Mouse (Mus musculus): ENCODE results near the gene Actc1. TPM values are rescaled to one million over a fixed set of nuclear protein-coding genes. Genes with fewer than 3 reads are reported as not detected.

Actc1 gene
- polyA plus RNA-seq, 1 experiment from 2014 or later: 6.4 TPM

DNA sequence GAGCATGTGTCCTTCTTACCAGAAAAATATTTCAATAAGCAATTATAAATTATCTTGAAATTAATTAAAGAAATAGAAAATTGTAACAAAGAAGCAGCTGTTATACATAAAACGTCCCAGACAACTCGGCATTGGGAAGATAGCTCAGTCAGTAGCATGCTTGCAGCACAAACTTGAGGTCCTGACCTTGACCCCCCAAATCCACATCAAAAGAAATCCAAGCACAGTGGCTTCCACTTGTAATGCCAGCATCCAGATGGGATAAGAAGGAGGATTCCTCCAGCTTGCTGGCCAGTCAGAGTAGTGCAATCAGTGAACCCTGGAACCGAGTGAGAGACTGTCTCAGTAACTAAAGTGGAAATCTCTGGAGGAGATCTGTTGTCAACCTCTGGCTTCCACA, 12.9 kb upstream of the Actc1 start:
- ATAC-seq (ENCODE audit: low FRiP score): no peak
- Histone ChIP-seq H3K4me1 (no peaks in the 10 kb centered on the region), H3K4me2 (no peak overlapping the region), H3K4me3 (replicated peaks) (no peak overlapping the region), H3K9me3 (no peaks in the 10 kb centered on the region), H3K27ac (no peak overlapping the region), H3K9ac (no peak overlapping the region), H3K27me3 (no peaks in the 10 kb centered on the region), H3K36me3 (replicated peaks) (no peaks in the 10 kb centered on the region)
- 79% methylated on average over 3 of the region's 3 CpGs for WGBS

DNA sequence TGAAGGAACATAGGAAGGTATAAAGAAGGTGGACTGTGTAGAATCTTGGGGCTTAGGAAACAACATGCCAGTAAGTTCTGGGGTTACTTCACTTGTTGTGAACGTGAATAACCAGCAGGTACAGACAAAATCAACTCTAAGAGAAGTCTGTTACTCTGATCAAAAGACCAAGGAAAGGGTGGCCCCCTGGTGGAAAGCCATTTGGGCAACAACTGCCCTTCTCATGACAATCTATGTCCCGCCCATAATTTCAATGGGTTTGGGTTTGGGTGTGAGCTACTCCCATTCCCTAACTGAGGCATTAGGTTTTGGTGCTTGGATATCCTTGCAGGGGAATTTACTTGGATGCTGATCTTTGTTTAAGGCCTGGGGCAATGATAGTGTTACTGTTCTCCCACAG, 10.7 kb upstream of the Actc1 start:
- no peaks in the 10 kb centered on the region for H3K9me3 ChIP-seq
- H3K27ac ChIP-seq: no peak overlapping the region
- H3K4me2 ChIP-seq: no peak overlapping the region
- WGBS: 67% methylated on average over 2 of the region's 2 CpGs
- no peaks in the 10 kb centered on the region for H3K27me3 ChIP-seq
- no peak overlapping the region for H3K9ac ChIP-seq
- no peaks in the 10 kb centered on the region for H3K36me3 ChIP-seq (replicated peaks)
- no peak for ATAC-seq (ENCODE audit: low FRiP score)
- H3K4me3 ChIP-seq (replicated peaks): no peak overlapping the region
- H3K4me1 ChIP-seq: peaks cover 3% of the 10 kb centered on the region; the same call in 1 of the 2 replicates

DNA sequence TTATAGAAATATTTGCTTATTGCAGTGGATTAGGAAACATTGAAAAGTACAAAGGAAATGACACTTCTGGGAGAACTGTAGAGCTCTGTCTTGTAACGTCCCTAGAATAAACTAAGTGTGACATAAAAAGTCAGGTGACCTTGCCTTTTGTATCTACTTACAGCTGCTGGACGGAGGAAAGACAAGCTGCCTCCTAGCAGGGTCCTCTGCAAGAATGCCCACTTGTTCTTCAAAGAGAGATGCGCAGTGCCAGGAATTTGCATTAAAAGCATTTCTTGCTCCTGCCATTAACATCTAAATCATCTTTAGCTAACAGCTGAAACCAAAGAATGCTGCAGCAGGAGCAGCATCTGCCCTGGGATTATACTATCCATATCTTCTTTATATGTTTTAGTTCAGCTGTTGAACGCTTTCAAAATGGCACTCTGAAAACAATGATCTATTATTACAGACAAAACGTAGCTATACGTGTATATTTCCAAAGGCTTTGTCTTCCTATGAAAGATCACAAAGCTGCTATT, 6.8 kb upstream of the Actc1 start:
- no peak overlapping the region for H3K4me2 ChIP-seq
- no peaks in the 10 kb centered on the region for H3K9me3 ChIP-seq
- 46% methylated on average over 6 of the region's 6 CpGs for WGBS
- no peak for ATAC-seq (ENCODE audit: low FRiP score)
- peaks cover 10% of the 10 kb centered on the region; the same call in 1 of the 2 replicates for H3K4me1 ChIP-seq
- no peaks in the 10 kb centered on the region for H3K27me3 ChIP-seq
- no peaks in the 10 kb centered on the region for H3K36me3 ChIP-seq (replicated peaks)
- H3K27ac ChIP-seq: no peak overlapping the region
- no peak overlapping the region for H3K9ac ChIP-seq
- H3K4me3 ChIP-seq (replicated peaks): no peak overlapping the region

DNA sequence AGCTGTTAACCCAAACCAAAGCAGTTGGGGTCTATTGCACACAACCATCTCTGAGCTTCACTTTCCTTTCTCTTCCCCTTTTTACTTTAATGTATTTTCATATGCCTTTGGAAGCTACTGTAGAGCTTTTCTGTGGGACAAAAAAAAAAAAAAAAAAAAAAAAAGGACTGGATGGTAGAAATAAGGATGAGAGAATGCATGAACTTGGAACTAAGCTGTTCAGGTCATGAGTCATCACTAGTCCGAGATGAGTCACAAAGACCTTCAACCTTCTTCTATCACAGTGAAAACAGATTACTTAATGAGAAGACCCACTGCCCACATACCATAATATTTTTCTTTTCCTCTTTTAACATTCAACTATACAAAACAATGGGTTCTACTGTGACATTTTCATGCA, 6.3 kb upstream of the Actc1 start:
- no peak for ATAC-seq (ENCODE audit: low FRiP score)

DNA sequence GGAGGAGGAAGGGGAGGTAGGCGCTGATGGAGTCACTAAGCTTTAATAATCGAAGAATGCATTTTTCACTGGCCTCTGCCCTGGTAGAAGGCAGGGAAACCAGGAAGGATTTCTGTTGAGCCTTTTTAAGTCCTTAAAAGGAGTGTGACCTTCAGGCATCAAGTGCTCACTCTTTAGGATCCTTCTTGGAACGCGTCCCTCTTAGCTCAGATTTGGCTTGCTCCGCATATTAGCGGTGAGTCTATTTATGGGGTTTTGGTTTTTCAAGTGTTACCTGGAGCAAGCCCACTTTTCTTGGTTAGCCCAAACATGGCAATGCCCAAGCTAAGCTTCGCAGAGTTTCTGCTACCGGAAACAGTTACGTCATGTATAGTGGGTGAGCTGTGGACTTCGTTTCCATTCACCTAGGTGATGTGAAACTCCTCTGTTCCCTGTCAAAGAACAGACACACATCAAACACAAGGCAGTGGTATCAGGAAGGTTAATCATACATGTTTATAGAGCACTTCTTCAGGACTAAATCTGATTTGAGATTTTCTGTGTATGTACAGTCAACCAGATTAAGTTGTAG, 5.0 kb upstream of the Actc1 start:
- no peak for ATAC-seq (ENCODE audit: low FRiP score)
- 96% methylated on average over 10 of the region's 10 CpGs for WGBS
- H3K4me3 ChIP-seq (replicated peaks): no peak overlapping the region
- H3K4me2 ChIP-seq: no peak overlapping the region
- H3K27ac ChIP-seq: no peak overlapping the region
- H3K36me3 ChIP-seq (replicated peaks): no peaks in the 10 kb centered on the region
- H3K9me3 ChIP-seq: no peaks in the 10 kb centered on the region
- H3K4me1 ChIP-seq: peaks cover 10% of the 10 kb centered on the region; the same call in 1 of the 2 replicates
- no peaks in the 10 kb centered on the region for H3K27me3 ChIP-seq
- no peak overlapping the region for H3K9ac ChIP-seq

More for the DNA sequence above, 6.3 kb upstream of the Actc1 start:
- H3K27me3 ChIP-seq: no peaks in the 10 kb centered on the region
- H3K4me3 ChIP-seq (replicated peaks): no peak overlapping the region
- H3K4me1 ChIP-seq: peaks cover 10% of the 10 kb centered on the region; the same call in 1 of the 2 replicates
- H3K36me3 ChIP-seq (replicated peaks): no peaks in the 10 kb centered on the region
- no peak overlapping the region for H3K4me2 ChIP-seq
- no peaks in the 10 kb centered on the region for H3K9me3 ChIP-seq
- H3K9ac ChIP-seq: no peak overlapping the region
- 73% methylated on average over 1 of the region's 1 CpGs for WGBS
- H3K27ac ChIP-seq: no peak overlapping the region

DNA sequence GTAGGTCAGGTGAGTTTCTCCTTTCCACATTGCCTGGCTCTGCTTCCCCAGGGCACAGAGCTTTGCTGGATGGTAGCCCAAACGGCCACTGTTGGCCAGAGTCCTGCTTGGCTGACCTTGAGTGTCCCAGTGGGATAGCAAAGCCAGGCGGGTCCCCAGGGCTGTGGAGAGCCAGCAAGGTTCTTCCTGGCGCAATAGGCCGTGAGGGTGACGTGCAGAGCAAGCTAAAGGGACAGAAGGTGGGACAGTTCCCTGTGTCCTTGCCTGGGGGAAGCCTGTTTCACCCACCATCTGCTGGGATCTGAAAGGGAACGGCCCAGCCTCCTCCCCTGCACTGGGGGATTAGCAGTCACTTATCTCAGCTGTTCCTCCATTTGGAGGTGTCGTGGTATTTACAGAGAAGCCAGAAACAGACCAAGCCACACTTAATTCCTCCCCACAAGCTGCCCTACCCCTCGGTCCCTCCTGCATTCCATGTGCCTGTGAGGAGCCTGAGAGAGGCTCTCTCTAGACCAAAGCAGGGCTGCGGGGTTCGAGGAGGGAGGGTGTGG, 4.0 kb upstream of the Actc1 start:
- H3K27me3 ChIP-seq: no peaks in the 10 kb centered on the region
- H3K27ac ChIP-seq: no peak overlapping the region
- 32% methylated on average over 10 of the region's 10 CpGs for WGBS
- peaks cover 10% of the 10 kb centered on the region; the same call in 1 of the 2 replicates for H3K4me1 ChIP-seq
- H3K9me3 ChIP-seq: no peaks in the 10 kb centered on the region
- H3K4me3 ChIP-seq (replicated peaks): no peak overlapping the region
- H3K36me3 ChIP-seq (replicated peaks): no peaks in the 10 kb centered on the region
- peak; percentile 65; the same call in 1 of the 2 replicates for ATAC-seq (ENCODE audit: low FRiP score)
- H3K9ac ChIP-seq: no peak overlapping the region
- H3K4me2 ChIP-seq: no peak overlapping the region; the same call in 1 of the 2 replicates

DNA sequence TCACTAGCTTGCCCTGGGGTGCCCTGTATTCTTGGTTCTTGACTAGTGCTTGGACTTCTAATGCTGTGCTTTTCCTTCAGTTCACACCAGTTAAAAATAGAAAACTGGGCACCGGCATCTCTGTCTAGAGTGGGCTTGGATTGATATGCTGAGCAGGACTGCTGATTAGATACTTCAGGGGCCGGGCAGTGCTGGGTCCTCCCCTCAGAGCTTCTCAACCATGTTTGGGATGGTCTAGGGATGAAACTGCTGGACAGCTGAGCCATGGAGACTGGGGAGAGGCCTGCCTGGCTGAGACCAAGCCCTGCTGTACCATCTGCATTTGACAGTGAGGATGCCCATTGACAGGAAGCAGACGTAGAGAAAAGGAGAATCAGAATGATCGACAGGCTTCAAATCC, 781 bp upstream of the Actc1 start:
- Histone ChIP-seq H3K27ac (no peak overlapping the region), H3K36me3 (replicated peaks) (no peaks in the 10 kb centered on the region), H3K27me3 (no peaks in the 10 kb centered on the region), H3K9me3 (no peaks in the 10 kb centered on the region), H3K4me1 (peaks cover 7% of the 10 kb centered on the region; the same call in 1 of the 2 replicates), H3K4me3 (replicated peaks) (no peak overlapping the region), H3K9ac (no peak overlapping the region), H3K4me2 (no peak overlapping the region)
- 91% methylated on average over 4 of the region's 4 CpGs for WGBS
- ATAC-seq (ENCODE audit: low FRiP score): no peak

DNA sequence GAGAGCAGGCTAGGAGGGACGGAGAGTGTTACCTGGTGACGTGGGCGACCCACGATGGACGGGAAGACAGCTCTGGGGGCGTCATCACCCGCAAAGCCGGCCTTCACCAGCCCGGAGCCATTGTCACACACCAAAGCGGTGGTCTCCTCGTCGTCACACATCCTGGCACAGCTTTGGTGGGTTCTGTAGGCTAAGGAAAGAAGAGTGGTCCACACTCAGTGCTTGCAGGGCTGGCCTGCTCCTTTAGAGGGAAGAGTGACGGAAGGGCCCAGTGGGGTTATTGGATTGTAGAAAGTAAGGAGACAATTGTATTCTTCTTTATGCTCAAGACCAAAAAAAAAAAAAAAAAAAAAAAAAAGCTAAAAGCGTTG, 1.5 kb downstream of the Actc1 start:
- H3K4me3 ChIP-seq (replicated peaks): no peak overlapping the region
- H3K27me3 ChIP-seq: no peaks in the 10 kb centered on the region
- no peaks in the 10 kb centered on the region for H3K36me3 ChIP-seq (replicated peaks)
- no peak overlapping the region for H3K4me2 ChIP-seq
- ATAC-seq (ENCODE audit: low FRiP score): no peak
- H3K9me3 ChIP-seq: no peaks in the 10 kb centered on the region
- WGBS: 96% methylated on average over 13 of the region's 14 CpGs
- no peak overlapping the region for H3K27ac ChIP-seq
- H3K4me1 ChIP-seq: no peaks in the 10 kb centered on the region; the same call in 1 of the 2 replicates
- H3K9ac ChIP-seq: no peak overlapping the region

DNA sequence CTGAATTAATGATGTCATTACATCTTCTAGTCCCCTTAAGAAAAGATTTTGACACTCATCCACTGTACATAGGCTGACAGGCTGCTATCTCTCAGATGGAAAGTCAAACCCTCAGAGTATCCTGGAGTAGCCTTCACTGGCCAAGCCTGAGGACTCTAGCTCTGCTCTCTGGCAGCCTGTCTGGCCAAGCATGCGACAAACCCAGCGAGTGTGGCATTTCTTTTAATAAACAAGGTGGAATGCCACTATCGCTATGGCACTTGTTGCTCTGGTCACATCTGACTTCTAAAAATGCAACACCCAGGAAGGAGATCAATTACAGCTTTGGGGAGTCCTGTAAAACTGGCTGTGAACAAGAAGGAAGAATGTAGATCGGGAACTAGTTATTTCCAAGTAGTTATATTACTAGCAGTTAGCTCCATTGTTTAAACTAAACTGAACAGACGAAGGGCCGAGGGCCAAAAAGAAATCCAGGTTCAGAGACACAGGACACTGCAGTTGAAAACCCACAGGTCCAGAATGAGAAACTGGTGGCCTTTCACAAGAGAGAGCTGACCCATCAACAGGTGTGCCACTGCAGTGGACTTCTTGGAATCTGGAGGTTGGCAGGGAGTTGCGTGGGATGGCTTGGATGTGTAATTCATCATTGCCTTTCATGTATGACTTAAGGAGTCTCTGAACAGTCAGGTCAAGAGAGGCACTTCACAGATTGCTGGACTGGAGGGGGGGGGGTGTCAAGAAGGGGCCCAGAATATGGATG, 2.1 kb downstream of the Actc1 start:
- no peak for ATAC-seq (ENCODE audit: low FRiP score)
- Histone ChIP-seq H3K9me3 (no peaks in the 10 kb centered on the region), H3K4me1 (no peaks in the 10 kb centered on the region; the same call in 1 of the 2 replicates), H3K4me2 (no peak overlapping the region), H3K27me3 (no peaks in the 10 kb centered on the region), H3K9ac (no peak overlapping the region), H3K36me3 (replicated peaks) (no peaks in the 10 kb centered on the region), H3K4me3 (replicated peaks) (no peak overlapping the region), H3K27ac (no peak overlapping the region)
- 93% methylated on average over 7 of the region's 7 CpGs for WGBS

DNA sequence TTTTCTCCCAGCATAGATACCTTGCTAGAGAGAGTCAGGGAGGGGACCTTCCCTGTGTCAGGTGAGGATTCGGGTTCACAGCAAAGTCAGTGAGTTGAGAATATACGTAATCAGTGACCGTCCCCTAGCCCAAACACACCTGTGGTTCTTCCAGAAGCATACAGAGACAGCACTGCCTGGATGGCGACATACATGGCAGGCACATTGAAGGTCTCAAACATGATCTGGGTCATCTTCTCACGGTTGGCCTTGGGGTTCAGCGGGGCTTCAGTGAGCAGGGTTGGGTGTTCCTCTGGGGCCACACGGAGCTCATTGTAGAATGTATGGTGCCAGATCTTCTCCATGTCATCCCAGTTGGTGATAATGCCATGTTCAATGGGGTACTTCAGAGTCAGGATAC, 3.2 kb downstream of the Actc1 start:
- Histone ChIP-seq H3K27me3 (no peaks in the 10 kb centered on the region), H3K4me1 (no peaks in the 10 kb centered on the region; the same call in 1 of the 2 replicates), H3K4me3 (replicated peaks) (no peak overlapping the region), H3K9ac (no peak overlapping the region), H3K27ac (no peak overlapping the region), H3K9me3 (no peaks in the 10 kb centered on the region), H3K4me2 (no peak overlapping the region), H3K36me3 (replicated peaks) (no peaks in the 10 kb centered on the region)
- no peak for ATAC-seq (ENCODE audit: low FRiP score)
- WGBS: 95% methylated on average over 7 of the region's 7 CpGs

DNA sequence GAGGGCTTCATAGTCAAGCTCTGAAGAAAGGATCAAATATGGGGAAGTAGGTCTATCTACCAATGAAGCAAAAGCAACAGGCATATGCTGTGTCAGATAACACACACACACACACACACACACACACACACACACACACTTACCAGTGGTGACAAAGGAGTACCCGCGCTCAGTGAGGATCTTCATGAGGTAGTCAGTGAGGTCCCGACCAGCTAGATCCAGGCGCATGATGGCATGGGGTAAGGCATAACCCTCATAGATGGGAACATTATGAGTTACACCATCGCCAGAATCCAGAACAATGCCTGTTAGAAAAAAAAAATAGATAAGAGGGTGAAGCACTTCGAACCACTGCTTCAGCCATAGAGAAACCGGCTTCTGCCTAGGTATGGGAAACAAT, 4.0 kb downstream of the Actc1 start:
- H3K27me3 ChIP-seq: no peaks in the 10 kb centered on the region
- no peaks in the 10 kb centered on the region for H3K36me3 ChIP-seq (replicated peaks)
- H3K9ac ChIP-seq: no peak overlapping the region
- no peak for ATAC-seq (ENCODE audit: low FRiP score)
- H3K4me3 ChIP-seq (replicated peaks): no peak overlapping the region
- no peak overlapping the region for H3K27ac ChIP-seq
- no peaks in the 10 kb centered on the region; the same call in 1 of the 2 replicates for H3K4me1 ChIP-seq
- H3K9me3 ChIP-seq: no peaks in the 10 kb centered on the region
- H3K4me2 ChIP-seq: no peak overlapping the region
- 94% methylated on average over 7 of the region's 7 CpGs for WGBS

DNA sequence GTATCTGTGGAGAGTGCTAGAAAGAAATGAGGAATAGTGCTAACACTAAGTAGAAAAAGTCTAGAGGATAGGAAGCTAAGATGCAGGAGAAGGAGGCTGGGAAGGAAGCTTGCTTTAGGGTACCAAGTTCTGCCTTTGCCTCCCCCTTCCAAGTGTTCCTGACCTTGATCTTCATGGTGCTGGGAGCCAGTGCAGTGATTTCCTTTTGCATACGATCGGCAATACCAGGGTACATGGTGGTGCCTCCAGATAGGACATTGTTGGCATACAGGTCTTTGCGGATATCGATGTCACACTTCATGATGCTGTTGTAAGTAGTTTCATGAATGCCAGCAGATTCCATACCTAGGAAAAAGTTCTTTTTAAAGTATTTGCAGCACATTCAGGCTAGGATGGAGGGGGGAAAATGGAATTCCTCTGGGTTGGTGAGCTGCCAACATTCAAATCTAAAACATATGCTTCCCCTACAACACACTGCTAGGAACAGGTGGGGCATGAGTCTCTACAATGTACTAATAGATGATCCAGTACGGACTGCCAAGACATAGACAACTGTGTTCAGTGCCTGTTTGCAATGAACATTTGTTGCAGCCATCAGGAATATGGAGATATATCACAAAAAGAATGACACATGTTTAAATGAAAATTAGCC, 5.3 kb downstream of the Actc1 start:
- no peak for ATAC-seq (ENCODE audit: low FRiP score)
- no peaks in the 10 kb centered on the region for H3K9me3 ChIP-seq
- H3K4me1 ChIP-seq: no peaks in the 10 kb centered on the region; the same call in 1 of the 2 replicates
- no peaks in the 10 kb centered on the region for H3K36me3 ChIP-seq (replicated peaks)
- 91% methylated on average over 5 of the region's 5 CpGs for WGBS
- no peak overlapping the region for H3K9ac ChIP-seq
- no peak overlapping the region for H3K27ac ChIP-seq
- H3K4me3 ChIP-seq (replicated peaks): no peak overlapping the region
- H3K27me3 ChIP-seq: no peaks in the 10 kb centered on the region
- no peak overlapping the region for H3K4me2 ChIP-seq
